Mouse (Mus musculus): ENCODE measurements at regions not wholly inside any gene's neighbourhood (a gene's known extent, or its start where the extent isn't known, plus 50 kb on each side); places are given as distances from the start of the nearest gene placed in this dataset.

DNA sequence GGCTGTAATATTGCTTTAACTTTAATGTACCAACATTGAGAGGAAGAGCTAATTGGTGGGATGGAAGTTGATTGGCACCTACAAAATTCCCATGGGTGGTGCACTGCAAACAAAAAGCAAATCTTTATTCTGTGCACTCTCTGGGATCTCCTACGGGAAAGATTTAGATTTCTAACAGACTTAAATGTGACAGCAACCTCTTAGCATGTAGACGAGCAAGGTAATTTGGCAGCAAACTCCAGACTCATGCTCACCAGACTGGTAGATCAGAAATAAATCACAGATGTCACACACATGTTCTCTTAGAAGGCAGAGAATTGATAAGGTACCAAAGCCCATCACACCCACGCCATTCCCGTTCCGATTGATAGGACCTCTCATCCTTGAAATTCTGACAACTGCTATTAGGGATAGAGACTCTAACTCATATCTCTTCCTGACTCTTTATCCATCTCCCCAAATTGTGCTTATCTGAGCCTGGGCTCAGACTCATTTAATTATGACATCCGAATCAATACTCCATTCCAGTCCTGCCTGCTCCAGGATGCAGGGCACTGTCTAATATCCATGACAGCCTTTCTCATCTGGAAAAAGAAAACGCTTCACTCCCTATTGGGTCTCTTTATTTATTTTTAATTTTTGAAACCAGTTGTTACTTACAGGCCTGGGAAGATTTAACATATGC is 356.9 kb upstream of the Sash1 start:
- TF ChIP-seq CTCF (IDR thresholded peaks at IDR 0.05; ENCODE audit: low read depth, low read length) (no peak), POLR2A (IDR thresholded peaks at IDR 0.05; ENCODE audit: borderline replicate concordance, low read depth, low read length) (no peak)
